Mouse (Mus musculus): ENCODE data around the gene Eci1. TPM values are rescaled to one million over a fixed set of nuclear protein-coding genes. Genes with fewer than 3 reads are reported as not detected.
A peak's percentile ranks its signal among the peaks of the same experiment; 100 is the strongest.

Gene Eci1
- polyA plus RNA-seq, 1 experiment: 46.4 TPM

DNA sequence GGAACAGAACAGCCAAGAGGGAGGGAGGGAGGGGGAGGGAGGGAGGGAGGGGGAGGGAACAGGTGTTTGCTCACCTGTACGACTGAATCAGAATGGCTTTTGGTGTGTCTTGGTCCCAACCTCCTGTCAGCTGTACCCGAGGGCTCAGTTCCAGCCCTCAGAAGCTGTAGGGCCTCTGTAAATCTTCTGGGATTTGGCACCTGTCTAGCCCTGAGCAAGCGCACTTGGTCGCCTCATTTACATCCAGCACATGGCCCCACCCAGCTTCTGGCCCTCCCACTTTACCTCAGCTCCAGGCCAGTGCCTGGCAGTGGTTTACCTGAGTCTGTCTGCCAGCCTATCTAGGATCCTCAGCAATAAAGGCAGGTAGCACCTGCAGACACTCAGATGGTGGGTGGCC is 32.9 kb upstream of the Eci1 start:
- Histone ChIP-seq H3K9me3 (replicated peaks; ENCODE audit: control insufficient read depth, insufficient read depth, low read length, poor library complexity, severe bottlenecking) (no peaks in the 10 kb centered on the region), H3K36me3 (ENCODE audit: control insufficient read depth, insufficient read depth, low read length, poor library complexity, severe bottlenecking) (no peaks in the 10 kb centered on the region), H3K4me3 (ENCODE audit: low read depth, low read length) (no peak overlapping the region), H3K27ac (ENCODE audit: insufficient read depth, low read length) (no peak overlapping the region), H3K27me3 (ENCODE audit: control insufficient read depth, insufficient read depth, low read length, poor library complexity, severe bottlenecking) (no peaks in the 10 kb centered on the region), H3K9ac (ENCODE audit: low read depth, poor library complexity, severe bottlenecking) (no peak overlapping the region), H3K4me1 (ENCODE audit: control insufficient read depth, insufficient read depth, low read length) (no peaks in the 10 kb centered on the region)
- TF ChIP-seq POLR2A (IDR thresholded peaks at IDR 0.05; ENCODE audit: insufficient read depth, low read length) (no peak), CTCF (IDR thresholded peaks at IDR 0.05; ENCODE audit: low read depth, low read length) (no peak), EP300 (IDR thresholded peaks at IDR 0.05; ENCODE audit: insufficient read depth, low read depth, low read length) (no peak)

DNA sequence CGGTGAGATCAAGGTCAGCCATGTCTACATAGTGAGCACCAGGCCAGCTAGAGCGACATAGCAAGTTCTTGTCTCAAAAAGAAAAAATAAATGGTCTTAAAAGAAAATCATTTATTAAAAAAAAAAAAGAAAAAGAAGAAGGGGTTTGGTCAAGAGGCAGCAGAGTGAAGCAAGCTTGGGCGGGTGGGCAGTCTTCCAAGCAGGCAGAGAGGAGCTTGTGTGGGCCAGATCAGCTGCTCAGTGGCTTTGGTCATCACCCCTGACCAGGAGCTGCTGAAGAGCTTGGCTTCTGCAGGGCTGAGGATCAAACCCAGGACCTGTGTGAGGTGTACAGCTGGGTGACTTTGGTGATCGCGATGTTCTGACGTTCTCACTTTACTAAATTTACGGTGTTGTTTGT is 32.0 kb upstream of the Eci1 start:
- TF ChIP-seq CTCF (IDR thresholded peaks at IDR 0.05; ENCODE audit: low read depth, low read length) (no peak), POLR2A (IDR thresholded peaks at IDR 0.05; ENCODE audit: insufficient read depth, low read length) (no peak), EP300 (IDR thresholded peaks at IDR 0.05; ENCODE audit: insufficient read depth, low read depth, low read length) (no peak)
- no peak overlapping the region for H3K27ac ChIP-seq (ENCODE audit: insufficient read depth, low read length)
- no peak overlapping the region for H3K9ac ChIP-seq (ENCODE audit: low read depth, poor library complexity, severe bottlenecking)
- H3K36me3 ChIP-seq (ENCODE audit: control insufficient read depth, insufficient read depth, low read length, poor library complexity, severe bottlenecking): no peaks in the 10 kb centered on the region
- no peaks in the 10 kb centered on the region for H3K4me1 ChIP-seq (ENCODE audit: control insufficient read depth, insufficient read depth, low read length)
- H3K9me3 ChIP-seq (replicated peaks; ENCODE audit: control insufficient read depth, insufficient read depth, low read length, poor library complexity, severe bottlenecking): no peaks in the 10 kb centered on the region
- H3K4me3 ChIP-seq (ENCODE audit: low read depth, low read length): no peak overlapping the region
- H3K27me3 ChIP-seq (ENCODE audit: control insufficient read depth, insufficient read depth, low read length, poor library complexity, severe bottlenecking): no peaks in the 10 kb centered on the region

DNA sequence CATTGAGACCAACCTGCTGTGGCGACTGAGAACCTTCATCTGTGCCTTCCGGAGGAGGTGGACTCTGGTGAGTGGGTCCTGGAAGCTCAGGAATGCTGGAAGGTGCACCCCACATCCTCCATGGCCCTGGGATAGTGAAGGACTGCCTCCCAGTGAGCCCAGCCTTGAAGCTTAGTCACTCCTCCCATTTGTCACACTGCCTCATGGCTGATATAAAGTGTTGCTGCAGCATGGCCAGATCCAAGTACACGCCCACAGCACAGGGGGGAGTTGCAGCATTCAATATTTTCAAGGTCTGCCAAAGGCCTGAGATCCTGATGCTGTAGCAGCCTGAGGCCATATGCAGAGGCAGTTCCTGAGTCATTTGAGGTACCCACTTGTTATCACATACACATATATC is 24.1 kb upstream of the Eci1 start:
- Histone ChIP-seq H3K4me1 (ENCODE audit: control insufficient read depth, insufficient read depth, low read length) (no peaks in the 10 kb centered on the region), H3K36me3 (ENCODE audit: control insufficient read depth, insufficient read depth, low read length, poor library complexity, severe bottlenecking) (no peaks in the 10 kb centered on the region), H3K9ac (ENCODE audit: low read depth, poor library complexity, severe bottlenecking) (no peak overlapping the region), H3K4me3 (ENCODE audit: low read depth, low read length) (no peak overlapping the region), H3K27me3 (ENCODE audit: control insufficient read depth, insufficient read depth, low read length, poor library complexity, severe bottlenecking) (no peaks in the 10 kb centered on the region), H3K9me3 (replicated peaks; ENCODE audit: control insufficient read depth, insufficient read depth, low read length, poor library complexity, severe bottlenecking) (no peaks in the 10 kb centered on the region), H3K27ac (ENCODE audit: insufficient read depth, low read length) (no peak overlapping the region)
- TF ChIP-seq POLR2A (IDR thresholded peaks at IDR 0.05; ENCODE audit: insufficient read depth, low read length): no peak
- no peak for TF ChIP-seq CTCF (IDR thresholded peaks at IDR 0.05; ENCODE audit: low read depth, low read length)
- TF ChIP-seq EP300 (IDR thresholded peaks at IDR 0.05; ENCODE audit: insufficient read depth, low read depth, low read length): no peak

DNA sequence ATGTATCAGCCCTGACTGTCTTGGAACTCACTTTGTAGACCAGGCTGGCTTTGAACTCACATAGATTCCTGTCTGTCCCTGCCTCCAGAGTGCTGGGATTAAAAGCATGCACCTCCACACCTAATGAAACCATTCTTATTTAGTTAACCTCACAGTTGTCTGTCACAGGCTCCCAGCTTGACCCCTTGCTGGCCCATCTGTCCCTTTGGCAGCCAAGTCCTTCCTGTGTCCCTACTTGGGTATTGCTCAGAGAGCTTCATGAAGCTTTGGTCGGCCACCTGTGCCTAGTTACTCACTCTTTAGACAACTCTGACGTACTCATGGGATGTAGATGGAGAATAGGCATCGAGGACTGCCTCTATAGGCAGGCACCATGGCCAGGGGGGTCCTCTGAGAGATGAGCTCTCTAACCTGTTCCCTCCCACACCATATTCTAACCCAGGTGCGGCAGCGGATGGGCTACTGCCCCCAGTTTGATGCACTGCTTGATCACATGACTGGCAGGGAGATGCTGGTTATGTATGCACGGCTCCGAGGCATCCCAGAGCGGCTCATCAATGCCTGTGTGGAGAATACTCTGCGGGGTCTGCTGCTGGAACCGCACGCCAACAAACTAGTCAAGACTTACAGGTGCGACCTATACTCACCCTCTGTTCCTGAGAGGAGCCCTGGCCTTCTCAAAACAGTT is 19.2 kb upstream of the Eci1 start:
- Histone ChIP-seq H3K27me3 (ENCODE audit: control insufficient read depth, insufficient read depth, low read length, poor library complexity, severe bottlenecking) (no peaks in the 10 kb centered on the region), H3K9ac (ENCODE audit: low read depth, poor library complexity, severe bottlenecking) (no peak overlapping the region), H3K27ac (ENCODE audit: insufficient read depth, low read length) (no peak overlapping the region), H3K9me3 (replicated peaks; ENCODE audit: control insufficient read depth, insufficient read depth, low read length, poor library complexity, severe bottlenecking) (no peaks in the 10 kb centered on the region), H3K4me3 (ENCODE audit: low read depth, low read length) (no peak overlapping the region), H3K36me3 (ENCODE audit: control insufficient read depth, insufficient read depth, low read length, poor library complexity, severe bottlenecking) (no peaks in the 10 kb centered on the region), H3K4me1 (ENCODE audit: control insufficient read depth, insufficient read depth, low read length) (no peaks in the 10 kb centered on the region)
- TF ChIP-seq EP300 (IDR thresholded peaks at IDR 0.05; ENCODE audit: insufficient read depth, low read depth, low read length): no peak
- TF ChIP-seq CTCF (IDR thresholded peaks at IDR 0.05; ENCODE audit: low read depth, low read length): no peak
- no peak for TF ChIP-seq POLR2A (IDR thresholded peaks at IDR 0.05; ENCODE audit: insufficient read depth, low read length)

DNA sequence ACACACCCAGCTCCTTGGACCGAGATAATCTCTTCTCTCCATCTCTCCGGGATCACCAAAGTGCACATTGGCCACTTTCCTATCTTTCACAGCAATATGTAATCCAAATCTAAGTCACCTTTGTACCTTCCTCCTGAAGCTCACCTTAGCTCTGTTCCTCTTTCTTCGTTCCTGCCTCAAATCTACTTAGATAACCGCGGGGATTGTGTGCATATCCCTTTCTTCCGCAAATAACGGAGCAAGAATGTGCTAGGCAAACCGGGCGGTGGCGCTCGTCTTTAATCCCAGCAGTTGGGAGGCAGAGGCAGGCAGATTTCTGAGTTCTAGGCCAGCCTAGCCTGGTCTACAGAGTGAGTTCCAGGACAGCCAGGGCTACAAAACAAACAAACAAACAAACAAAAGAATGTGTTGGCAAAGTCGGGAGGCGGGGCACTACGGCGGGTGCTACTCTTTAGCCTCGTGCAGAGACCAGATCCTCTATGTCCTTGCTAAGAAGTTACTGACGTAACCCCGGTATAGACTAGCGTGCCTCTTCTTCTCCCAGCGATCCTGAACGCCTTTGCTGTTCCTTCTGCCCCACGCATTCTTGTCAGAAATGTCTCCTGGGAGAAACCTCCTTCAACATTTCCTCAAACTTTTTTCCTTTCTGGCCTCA is 12.8 kb upstream of the Eci1 start:
- H3K27me3 ChIP-seq (ENCODE audit: control insufficient read depth, insufficient read depth, low read length, poor library complexity, severe bottlenecking): no peaks in the 10 kb centered on the region
- no peaks in the 10 kb centered on the region for H3K4me1 ChIP-seq (ENCODE audit: control insufficient read depth, insufficient read depth, low read length)
- no peak for TF ChIP-seq EP300 (IDR thresholded peaks at IDR 0.05; ENCODE audit: insufficient read depth, low read depth, low read length)
- peak; percentile 54 for TF ChIP-seq CTCF (IDR thresholded peaks at IDR 0.05; ENCODE audit: low read depth, low read length)
- H3K27ac ChIP-seq (ENCODE audit: insufficient read depth, low read length): peak overlapping the region; percentile 54
- H3K4me3 ChIP-seq (ENCODE audit: low read depth, low read length): peak overlapping the region; percentile 85
- H3K9ac ChIP-seq (ENCODE audit: low read depth, poor library complexity, severe bottlenecking): peak overlapping the region; percentile 63
- no peaks in the 10 kb centered on the region for H3K9me3 ChIP-seq (replicated peaks; ENCODE audit: control insufficient read depth, insufficient read depth, low read length, poor library complexity, severe bottlenecking)
- peaks cover 31% of the 10 kb centered on the region for H3K36me3 ChIP-seq (ENCODE audit: control insufficient read depth, insufficient read depth, low read length, poor library complexity, severe bottlenecking)

DNA sequence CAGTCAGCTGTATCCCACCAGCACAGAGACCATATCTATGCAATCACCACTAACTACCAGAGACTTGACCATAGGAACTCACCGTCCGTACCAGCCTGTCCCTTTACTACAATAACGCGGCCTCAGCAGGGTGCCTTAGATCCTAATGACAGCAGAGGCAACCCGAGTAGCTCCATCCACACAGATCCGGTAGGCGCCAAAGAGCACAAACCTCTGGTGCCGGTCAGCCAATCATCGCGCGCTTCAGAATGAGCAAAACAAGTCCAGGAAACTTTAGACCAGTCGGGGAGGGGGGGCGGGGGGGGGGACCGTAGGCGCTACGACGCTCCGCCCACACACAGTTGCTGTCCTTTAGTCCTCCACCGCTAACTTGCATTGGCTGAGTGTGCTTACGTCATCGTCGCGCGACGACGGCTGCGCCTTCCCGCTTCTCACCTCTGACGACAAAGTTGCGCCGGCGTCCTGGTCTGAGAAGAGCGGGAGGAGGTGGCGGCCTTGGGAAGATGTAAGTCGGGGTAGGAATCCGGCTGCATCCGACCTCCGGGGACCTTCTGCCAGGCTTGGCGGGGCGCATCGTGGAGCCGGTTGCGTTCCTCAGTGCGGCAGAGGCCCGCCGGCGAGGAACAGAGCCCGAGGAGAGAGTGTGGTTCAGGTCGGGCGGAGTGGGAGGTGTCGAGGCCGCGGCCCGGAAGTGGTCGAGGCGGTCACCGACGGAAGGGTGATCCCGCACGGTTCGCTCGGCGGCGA is 12.0 kb upstream of the Eci1 start, which contains the start of gene Rnps1:
Gene Rnps1 (plus strand): TSS at position 336 of the 747 bp plus-strand sequence.
- H3K4me1 ChIP-seq (ENCODE audit: control insufficient read depth, insufficient read depth, low read length): no peaks in the 10 kb centered on the region
- peak within 1 kb of the TSS; percentile 54 for H3K27ac ChIP-seq (ENCODE audit: insufficient read depth, low read length)
- peak within 1 kb of the TSS; percentile 80 for H3K9ac ChIP-seq (ENCODE audit: low read depth, poor library complexity, severe bottlenecking)
- H3K36me3 ChIP-seq (ENCODE audit: control insufficient read depth, insufficient read depth, low read length, poor library complexity, severe bottlenecking): peaks cover 38% of the 10 kb centered on the region
- H3K9me3 ChIP-seq (replicated peaks; ENCODE audit: control insufficient read depth, insufficient read depth, low read length, poor library complexity, severe bottlenecking): no peaks in the 10 kb centered on the region
- H3K27me3 ChIP-seq (ENCODE audit: control insufficient read depth, insufficient read depth, low read length, poor library complexity, severe bottlenecking): no peaks in the 10 kb centered on the region
- H3K4me3 ChIP-seq (ENCODE audit: low read depth, low read length): peak within 1 kb of the TSS; percentile 97
- TF ChIP-seq EP300 (IDR thresholded peaks at IDR 0.05; ENCODE audit: insufficient read depth, low read depth, low read length): peak; percentile 31; the same call in 1 of the 2 replicates
- no peak for TF ChIP-seq CTCF (IDR thresholded peaks at IDR 0.05; ENCODE audit: low read depth, low read length)
- peak; percentile 87 for TF ChIP-seq POLR2A (IDR thresholded peaks at IDR 0.05; ENCODE audit: insufficient read depth, low read length)
